Mouse (Mus musculus) liver, embryonic 16.5 days (tissue): Measurements from ENCODE around the gene Sipa1l2. TPM values are rescaled to one million over a fixed set of nuclear protein-coding genes. Genes with fewer than 3 reads are reported as not detected.
A peak's percentile ranks its signal among the peaks of the same experiment; 100 is the strongest.

Experiments
- ATAC-seq: fragments of 200-750 bp; cut with Nextera tagmentation; 2 replicates; pipeline ENCODE4 v1.8.0; 2017; ENCODE audit warnings: low read depth, mild to moderate bottlenecking, moderate number of reproducible peaks, moderate library complexity
- H3K27ac ChIP-seq: fragments of 300-500 bp; sonication (generic); 2 replicates; pipeline ENCODE4 v1.5.1; 2014; ENCODE audit warnings: mild to moderate bottlenecking, low read length
- H3K27me3 ChIP-seq: fragments of 300-500 bp; sonication (generic); 2 replicates; pipeline ENCODE4 v1.6.1; 2014; ENCODE audit warnings: low read depth, low read length, mixed read lengths; ENCODE audit not compliant: control insufficient read depth, insufficient read depth
- H3K36me3 ChIP-seq: fragments of 300-500 bp; sonication (generic); 2 replicates; pipeline ENCODE4 v1.6.1; 2014; ENCODE audit warnings: mild to moderate bottlenecking; ENCODE audit not compliant: control insufficient read depth, insufficient read depth
- H3K4me1 ChIP-seq: fragments of 300-500 bp; sonication (generic); 2 replicates; pipeline ENCODE4 v1.6.1; 2014; ENCODE audit warnings: low read depth, low read length, mixed read lengths; ENCODE audit not compliant: control insufficient read depth
- H3K4me2 ChIP-seq: fragments of 300-500 bp; sonication (generic); 2 replicates; pipeline ENCODE4 v1.6.1; 2014; ENCODE audit warnings: low read depth, low read length, mixed read lengths
- H3K4me3 ChIP-seq: fragments of 300-500 bp; sonication (generic); 2 replicates; pipeline ENCODE4 v1.5.1; 2014; ENCODE audit warnings: low read depth, mild to moderate bottlenecking, low read length
- H3K9ac ChIP-seq: fragments of 300-500 bp; sonication (generic); 2 replicates; pipeline ENCODE4 v1.6.1; 2014; ENCODE audit warnings: low read depth, low read length
- H3K9me3 ChIP-seq: fragments of 300-500 bp; sonication (generic); replicated peaks from 2 replicates; pipeline ENCODE4 v1.6.1; 2016; ENCODE audit warnings: low read length; ENCODE audit not compliant: control insufficient read depth
- WGBS: fragments of 180-500 bp; shearing (Covaris S2); extraction: QIAGEN DNeasy Blood & Tissue Kit; methylation state at CpG from one replicate; pipeline ENCODE4 v1.1.7; 2014; ENCODE audit not compliant: insufficient replicate concordance; 5-methylcytosine and 5-hydroxymethylcytosine counted together
- polyA plus RNA-seq: library from polyadenylated mRNA; unstranded; fragments of >200 nt; fragmentation: Nextera tagmentation; extraction: Ambion mirVana; gene quantifications from 2 replicates; pipeline ENCODE4 v1.2.1, GENCODE M21; 2015

Gene Sipa1l2
- polyA plus RNA-seq, 1 experiment from 2014 or later, result 1.1 TPM

GRCm38 (mm10) chr8:125423861-125424260 is 145.7 kb downstream of the Sipa1l2 start:
- H3K4me1 ChIP-seq, result no peaks in the 10 kb centered on the region
- WGBS, result 59% methylated on average over 10 of the region's 10 CpGs
- ATAC-seq, result no peak
- H3K4me3 ChIP-seq, result no peak overlapping the region
- no peak overlapping the region for H3K27ac ChIP-seq
- no peak overlapping the region for H3K9ac ChIP-seq
- no peaks in the 10 kb centered on the region for H3K9me3 ChIP-seq
- H3K36me3 ChIP-seq, result no peaks in the 10 kb centered on the region
- no peaks in the 10 kb centered on the region for H3K27me3 ChIP-seq
- no peak overlapping the region for H3K4me2 ChIP-seq

- Histone ChIP-seq H3K4me1 (no peaks in the 10 kb centered on the region), H3K9me3 (no peaks in the 10 kb centered on the region), H3K4me2 (no peak overlapping the region), H3K27me3 (no peaks in the 10 kb centered on the region), H3K4me3 (no peak overlapping the region), H3K36me3 (no peaks in the 10 kb centered on the region), H3K27ac (no peak overlapping the region), H3K9ac (no peak overlapping the region)
- WGBS, result 77% methylated on average over 14 of the region's 14 CpGs
- ATAC-seq, result no peak
Observed at GRCm38 (mm10) chr8:125419202-125419830, 150.3 kb downstream of the Sipa1l2 start.

- Histone ChIP-seq H3K36me3 (no peaks in the 10 kb centered on the region), H3K4me1 (no peaks in the 10 kb centered on the region), H3K4me3 (no peak overlapping the region), H3K9me3 (no peaks in the 10 kb centered on the region), H3K9ac (no peak overlapping the region), H3K27ac (no peak overlapping the region), H3K4me2 (no peak overlapping the region), H3K27me3 (no peaks in the 10 kb centered on the region)
- ATAC-seq, result peak; percentile 24; the same call in 1 of the 2 replicates
- WGBS, result 51% methylated on average over 6 of the region's 6 CpGs
Observed at GRCm38 (mm10) chr8:125416146-125416545, 153.5 kb downstream of the Sipa1l2 start.

- 67% methylated on average over 8 of the region's 8 CpGs for WGBS
- Histone ChIP-seq H3K9me3 (no peaks in the 10 kb centered on the region), H3K27ac (no peak overlapping the region), H3K4me2 (no peak overlapping the region), H3K4me3 (no peak overlapping the region), H3K9ac (no peak overlapping the region), H3K36me3 (no peaks in the 10 kb centered on the region), H3K4me1 (no peaks in the 10 kb centered on the region), H3K27me3 (no peaks in the 10 kb centered on the region)
- no peak for ATAC-seq
Observed at GRCm38 (mm10) chr8:125414651-125415050, 155.0 kb downstream of the Sipa1l2 start.

GRCm38 (mm10) chr8:125413001-125413909 is 156.4 kb downstream of the Sipa1l2 start:
- Histone ChIP-seq H3K36me3 (no peaks in the 10 kb centered on the region), H3K4me3 (no peak overlapping the region), H3K4me1 (no peaks in the 10 kb centered on the region), H3K27me3 (no peaks in the 10 kb centered on the region), H3K9ac (no peak overlapping the region), H3K27ac (no peak overlapping the region), H3K4me2 (no peak overlapping the region), H3K9me3 (no peaks in the 10 kb centered on the region)
- ATAC-seq, result no peak
- 27% methylated on average over 13 of the region's 13 CpGs for WGBS

- Histone ChIP-seq H3K4me1 (no peaks in the 10 kb centered on the region), H3K4me2 (no peak overlapping the region), H3K36me3 (no peaks in the 10 kb centered on the region), H3K9me3 (no peaks in the 10 kb centered on the region), H3K27ac (no peak overlapping the region), H3K9ac (no peak overlapping the region), H3K27me3 (no peaks in the 10 kb centered on the region), H3K4me3 (no peak overlapping the region)
- WGBS, result 35% methylated on average over 5 of the region's 5 CpGs
- ATAC-seq, result no peak
Observed at GRCm38 (mm10) chr8:125410646-125411045, 159.0 kb downstream of the Sipa1l2 start.

GRCm38 (mm10) chr8:125407672-125408071 is 161.9 kb downstream of the Sipa1l2 start:
- Histone ChIP-seq H3K4me1 (no peaks in the 10 kb centered on the region), H3K9me3 (no peaks in the 10 kb centered on the region; the same call in 1 of the 2 replicates), H3K9ac (no peak overlapping the region), H3K4me2 (no peak overlapping the region), H3K27ac (no peak overlapping the region), H3K4me3 (no peak overlapping the region), H3K36me3 (no peaks in the 10 kb centered on the region), H3K27me3 (no peaks in the 10 kb centered on the region)
- WGBS, result 47% methylated on average over 9 of the region's 9 CpGs
- no peak for ATAC-seq

GRCm38 (mm10) chr8:125406453-125406852 is 163.2 kb downstream of the Sipa1l2 start:
- H3K9me3 ChIP-seq, result no peaks in the 10 kb centered on the region; the same call in 1 of the 2 replicates
- H3K4me2 ChIP-seq, result no peak overlapping the region
- 50% methylated on average over 5 of the region's 5 CpGs for WGBS
- no peak overlapping the region for H3K4me3 ChIP-seq
- H3K4me1 ChIP-seq, result no peaks in the 10 kb centered on the region
- no peaks in the 10 kb centered on the region for H3K27me3 ChIP-seq
- ATAC-seq, result no peak
- H3K27ac ChIP-seq, result no peak overlapping the region
- no peak overlapping the region for H3K9ac ChIP-seq
- H3K36me3 ChIP-seq, result no peaks in the 10 kb centered on the region

GRCm38 (mm10) chr8:125401350-125401749 is 168.3 kb downstream of the Sipa1l2 start:
- Histone ChIP-seq H3K9me3 (no peaks in the 10 kb centered on the region; the same call in 1 of the 2 replicates), H3K27me3 (no peaks in the 10 kb centered on the region), H3K9ac (no peak overlapping the region), H3K4me2 (no peak overlapping the region), H3K36me3 (no peaks in the 10 kb centered on the region), H3K4me1 (no peaks in the 10 kb centered on the region), H3K4me3 (no peak overlapping the region), H3K27ac (no peak overlapping the region)
- ATAC-seq, result no peak
- WGBS, result 53% methylated on average over 3 of the region's 3 CpGs
